Mouse (Mus musculus) forebrain, embryonic 11.5 days (tissue): ENCODE data around the gene Atp5e. TPM values are rescaled to one million over a fixed set of nuclear protein-coding genes. Genes with fewer than 3 reads are reported as not detected.
A peak's percentile ranks its signal among the peaks of the same experiment; 100 is the strongest.

ENCODE experiments used
- ATAC-seq: fragments of 200-750 bp; cut with Nextera tagmentation; replicated peaks from 2 replicates; pipeline ENCODE4 v1.8.0; 2017; ENCODE audit warnings: moderate TSS enrichment; ENCODE audit not compliant: low FRiP score
- DNase-seq: peaks from one replicate; pipeline ENCODE4 v3.0.0-alpha.2; 2017; ENCODE audit warnings: low spot score
- H3K27ac ChIP-seq: fragments of 300-500 bp; sonication (generic); 2 replicates; pipeline ENCODE4 v1.5.1; 2014; ENCODE audit warnings: low read depth, low read length
- H3K27me3 ChIP-seq: fragments of 300-500 bp; sonication (generic); 2 replicates; pipeline ENCODE4 v1.6.1; 2014; ENCODE audit warnings: mild to moderate bottlenecking, low read length, mixed read lengths; ENCODE audit not compliant: control insufficient read depth, insufficient read depth
- H3K36me3 ChIP-seq: fragments of 300-500 bp; sonication (generic); 2 replicates; pipeline ENCODE4 v1.6.1; 2014; ENCODE audit warnings: mild to moderate bottlenecking, low read length, moderate library complexity, mixed read lengths; ENCODE audit not compliant: control insufficient read depth, insufficient read depth
- H3K4me1 ChIP-seq: fragments of 300-500 bp; sonication (generic); replicated peaks from 2 replicates; pipeline ENCODE4 v1.6.1; 2014; ENCODE audit warnings: low read length, mixed read lengths; ENCODE audit not compliant: control insufficient read depth, insufficient read depth
- H3K4me2 ChIP-seq: fragments of 300-500 bp; sonication (generic); 2 replicates; pipeline ENCODE4 v1.6.1; 2014; ENCODE audit warnings: low read depth, mild to moderate bottlenecking, low read length, moderate library complexity, mixed read lengths; ENCODE audit not compliant: severe bottlenecking
- H3K4me3 ChIP-seq: fragments of 300-500 bp; sonication (generic); 2 replicates; pipeline ENCODE4 v1.5.1; 2014; ENCODE audit warnings: low read depth, low read length
- H3K9ac ChIP-seq: fragments of 300-500 bp; sonication (generic); 2 replicates; pipeline ENCODE4 v1.6.1; 2014; ENCODE audit warnings: low read length
- H3K9me3 ChIP-seq: fragments of 300-500 bp; sonication (generic); 2 replicates; pipeline ENCODE4 v1.6.1; 2016; ENCODE audit warnings: low read length, mixed read lengths; ENCODE audit not compliant: control insufficient read depth
- WGBS: fragments of 180-500 bp; shearing (Covaris S2); extraction: QIAGEN DNeasy Blood & Tissue Kit; methylation state at CpG from one replicate; pipeline ENCODE4 v1.1.7; 2014; 5-methylcytosine and 5-hydroxymethylcytosine counted together
- polyA plus RNA-seq: library from polyadenylated mRNA; unstranded; fragments of >200 nt; fragmentation: Nextera tagmentation; extraction: Ambion mirVana; gene quantifications from 2 replicates; pipeline ENCODE4 v1.2.1, GENCODE M21; 2014

Gene Atp5e
- polyA plus RNA-seq, 1 experiment from 2014 or later = 613 TPM

DNA sequence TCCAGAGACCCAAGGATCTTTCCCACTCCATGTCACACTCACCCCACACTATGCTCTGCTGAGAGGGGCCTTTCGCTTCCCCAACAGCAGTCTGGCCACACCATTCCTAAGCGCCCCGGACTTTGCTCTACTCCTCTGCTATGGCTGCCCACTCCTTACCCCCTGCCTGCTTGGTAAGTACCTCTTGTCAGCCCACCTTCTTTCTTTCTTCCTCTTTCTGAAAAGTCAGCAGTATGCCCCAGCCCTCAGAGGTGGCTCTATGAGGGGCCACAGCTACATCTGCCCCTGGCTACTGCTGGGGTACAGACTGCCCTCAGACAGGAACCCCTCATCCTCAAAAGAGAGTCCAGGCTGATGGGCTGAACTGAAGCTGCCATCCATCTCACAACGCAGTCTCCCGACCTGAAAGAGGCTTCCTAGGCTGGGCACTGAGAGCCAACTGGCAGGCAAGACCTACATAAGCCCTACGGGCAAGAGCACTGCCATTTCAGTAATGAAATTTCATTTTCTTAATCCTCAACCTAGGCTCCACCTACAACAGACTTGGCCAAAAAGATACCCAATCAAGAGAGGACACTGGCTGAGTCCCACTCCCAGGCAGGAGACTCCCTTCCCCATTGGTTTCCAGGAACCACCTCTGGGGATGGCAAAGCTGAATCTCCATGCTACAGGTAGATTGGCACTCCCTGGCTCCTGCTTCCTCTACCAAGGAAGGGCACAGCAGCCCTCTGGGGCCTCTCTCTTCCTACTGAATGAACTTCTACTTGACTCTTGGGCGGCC is 26.8 kb downstream of the Atp5e start:
- H3K4me2 ChIP-seq = no peak overlapping the region

DNA sequence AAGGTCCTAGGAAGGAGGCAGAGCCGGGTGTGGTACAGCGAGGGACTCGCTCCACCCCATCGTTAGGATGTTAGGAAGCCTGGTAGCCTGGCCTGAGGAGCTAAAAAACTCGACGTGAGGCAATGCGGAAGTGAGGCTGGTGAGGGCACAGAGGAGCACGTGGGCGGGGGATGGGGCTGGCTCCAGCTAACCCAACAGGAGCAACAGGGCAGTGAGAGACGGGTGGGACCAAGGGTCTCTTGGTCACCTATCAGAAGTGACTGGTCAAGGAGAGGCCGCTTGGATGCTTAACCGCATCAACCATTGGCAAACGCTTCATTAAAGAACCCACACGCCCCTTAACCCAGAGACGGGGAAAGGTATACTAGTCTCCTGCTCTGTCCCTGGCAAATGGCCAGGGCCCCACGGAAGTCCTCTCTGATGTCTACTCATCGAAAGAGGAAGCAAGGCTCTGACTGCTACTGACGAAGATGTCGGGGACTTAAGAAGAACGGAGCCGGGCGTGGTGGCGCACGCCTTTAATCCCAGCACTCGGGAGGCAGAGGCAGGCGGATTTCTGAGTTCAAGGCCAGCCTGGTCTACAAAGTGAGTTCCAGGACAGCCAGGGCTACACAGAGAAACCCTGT is 27.7 kb downstream of the Atp5e start:
- Histone ChIP-seq H3K4me3 (no peak overlapping the region), H3K4me2 (no peak overlapping the region), H3K4me1 (peaks cover 7% of the 10 kb centered on the region), H3K36me3 (no peaks in the 10 kb centered on the region; the same call in 1 of the 2 replicates), H3K9me3 (no peaks in the 10 kb centered on the region), H3K9ac (no peak overlapping the region), H3K27ac (no peak overlapping the region), H3K27me3 (no peaks in the 10 kb centered on the region)
- no peak for DNase-seq
- WGBS = 90% methylated on average over 26 of the region's 26 CpGs
- no peak for ATAC-seq

More for the DNA sequence above, 26.8 kb downstream of the Atp5e start:
- ATAC-seq (no peak), DNase-seq (no peak)
- Histone ChIP-seq H3K27ac (no peak overlapping the region), H3K9ac (no peak overlapping the region), H3K4me1 (peaks cover 7% of the 10 kb centered on the region), H3K27me3 (no peaks in the 10 kb centered on the region), H3K4me3 (no peak overlapping the region), H3K9me3 (no peaks in the 10 kb centered on the region), H3K36me3 (no peaks in the 10 kb centered on the region; the same call in 1 of the 2 replicates)
- WGBS = 94% methylated on average over 7 of the region's 7 CpGs

DNA sequence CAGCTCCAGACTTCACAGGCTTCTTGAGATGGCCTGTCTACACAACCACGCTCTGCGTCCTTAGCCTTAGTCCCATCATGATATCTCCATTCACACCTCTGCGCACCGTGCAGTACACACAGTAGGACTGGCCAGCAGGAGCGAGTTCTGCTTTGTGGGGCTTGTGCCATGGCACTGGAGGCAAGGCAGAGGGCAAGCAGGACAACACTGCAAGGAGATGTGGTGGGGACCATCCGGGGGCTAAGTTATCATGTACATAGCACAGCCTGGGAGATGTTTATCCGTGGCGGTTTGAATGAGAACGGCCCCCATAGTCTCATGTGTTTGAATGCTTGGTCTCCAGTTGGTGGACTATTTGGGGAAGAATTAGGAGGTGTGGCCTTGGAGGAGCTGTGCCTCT is 29.0 kb downstream of the Atp5e start:
- no peak overlapping the region for H3K27ac ChIP-seq
- DNase-seq (no peak), ATAC-seq (no peak)
- H3K4me2 ChIP-seq = no peak overlapping the region
- H3K9me3 ChIP-seq = no peaks in the 10 kb centered on the region
- WGBS = 96% methylated on average over 9 of the region's 9 CpGs
- no peaks in the 10 kb centered on the region; the same call in 1 of the 2 replicates for H3K36me3 ChIP-seq
- H3K4me3 ChIP-seq = no peak overlapping the region
- H3K4me1 ChIP-seq = peaks cover 7% of the 10 kb centered on the region
- no peak overlapping the region for H3K9ac ChIP-seq
- H3K27me3 ChIP-seq = no peaks in the 10 kb centered on the region

DNA sequence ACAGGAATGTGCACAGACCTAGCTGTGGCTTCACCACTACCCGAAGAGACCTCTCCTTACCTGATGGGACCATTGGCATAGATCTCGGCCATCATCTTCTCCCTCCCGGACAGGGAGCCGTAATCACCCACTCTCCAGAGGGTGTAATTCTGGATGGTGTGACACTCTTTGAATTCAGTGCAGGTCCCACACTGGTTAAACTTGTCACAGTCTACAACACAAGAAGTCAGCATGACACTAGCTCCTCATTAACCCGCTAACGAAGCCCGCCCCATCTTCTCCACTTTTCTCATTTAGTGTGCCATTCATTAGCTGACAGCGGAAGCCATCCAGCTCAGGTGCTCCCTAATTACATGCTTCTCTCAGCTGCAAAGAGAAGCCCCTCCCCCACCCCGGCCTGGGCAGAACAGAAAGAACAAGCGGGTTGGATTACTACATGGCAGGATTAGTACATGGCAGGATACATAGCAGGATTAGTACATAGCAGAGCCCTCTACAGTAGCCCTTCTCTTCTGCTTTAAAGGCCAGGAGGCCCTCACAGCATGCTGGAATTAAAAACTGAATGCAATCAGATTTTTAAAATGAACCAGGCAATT is 34.8 kb downstream of the Atp5e start:
- ATAC-seq (peak; percentile 70), DNase-seq (peak; percentile 78)
- Histone ChIP-seq H3K9me3 (no peaks in the 10 kb centered on the region), H3K27ac (no peak overlapping the region), H3K4me3 (no peak overlapping the region), H3K36me3 (peaks cover 8% of the 10 kb centered on the region; the same call in 1 of the 2 replicates), H3K9ac (no peak overlapping the region), H3K4me1 (no peaks in the 10 kb centered on the region; the same call in 1 of the 2 replicates), H3K4me2 (no peak overlapping the region), H3K27me3 (no peaks in the 10 kb centered on the region)
- 61% methylated on average over 10 of the region's 10 CpGs for WGBS

DNA sequence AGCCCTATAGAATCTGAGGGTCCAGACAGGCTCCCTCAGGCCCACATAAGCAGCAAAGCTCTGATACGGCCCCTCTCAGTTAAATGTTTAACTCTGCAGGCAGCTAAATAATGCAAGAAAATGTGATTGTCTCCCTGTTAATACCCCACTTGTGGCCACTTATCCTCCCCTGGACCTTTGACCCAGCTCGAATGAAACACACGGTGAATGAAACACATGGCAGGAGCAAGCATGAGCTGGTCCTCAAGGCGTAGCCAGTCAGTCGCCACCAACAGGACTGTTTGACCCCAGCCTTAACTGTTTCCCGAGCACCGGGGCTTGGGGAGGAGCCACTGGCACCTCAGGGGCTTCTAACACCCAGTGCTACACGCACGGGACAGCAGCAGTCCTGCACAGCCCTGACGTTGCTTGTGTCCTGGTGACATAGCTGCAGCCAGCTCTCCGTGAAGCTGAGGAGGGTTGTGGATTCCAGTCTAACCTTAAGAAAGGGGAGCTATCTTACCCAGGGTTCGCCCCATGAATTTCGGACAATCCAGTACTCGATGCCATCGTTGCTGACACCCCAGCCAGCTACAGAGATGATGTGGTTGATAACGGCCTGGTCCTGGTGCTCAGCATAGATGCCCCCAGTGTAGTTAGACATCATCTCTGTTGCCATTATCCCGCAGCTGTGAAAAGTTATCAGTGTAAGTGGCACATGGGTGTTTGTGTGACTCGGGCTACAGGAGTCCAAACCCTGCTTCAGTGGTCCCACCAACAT is 35.6 kb downstream of the Atp5e start:
- no peak overlapping the region for H3K4me2 ChIP-seq
- no peaks in the 10 kb centered on the region; the same call in 1 of the 2 replicates for H3K4me1 ChIP-seq
- ATAC-seq (no peak), DNase-seq (peak; percentile 48)
- no peak overlapping the region for H3K9ac ChIP-seq
- H3K36me3 ChIP-seq = peaks cover 8% of the 10 kb centered on the region; the same call in 1 of the 2 replicates
- no peaks in the 10 kb centered on the region for H3K27me3 ChIP-seq
- WGBS = 76% methylated on average over 18 of the region's 18 CpGs
- no peaks in the 10 kb centered on the region for H3K9me3 ChIP-seq
- no peak overlapping the region for H3K27ac ChIP-seq
- H3K4me3 ChIP-seq = no peak overlapping the region

DNA sequence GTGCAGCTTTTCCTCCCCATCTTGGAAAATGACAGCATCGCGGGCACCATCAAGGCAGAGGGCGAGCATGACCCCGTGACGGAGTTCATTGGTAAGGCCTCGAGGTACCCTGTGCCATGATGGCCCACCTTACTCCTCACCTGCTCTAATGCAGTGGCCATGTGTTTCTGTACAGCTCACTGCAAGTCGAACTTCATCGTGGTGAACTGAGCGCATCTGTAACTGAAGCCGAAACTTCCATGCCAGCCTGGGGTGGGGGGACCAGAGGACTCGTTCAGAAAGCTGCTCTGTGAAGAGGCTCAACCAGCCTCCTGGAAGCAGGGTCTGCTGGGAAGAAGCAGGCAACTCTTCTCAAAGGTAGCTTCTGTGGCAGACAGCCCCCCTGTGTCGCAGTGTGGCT is 37.0 kb downstream of the Atp5e start:
- Histone ChIP-seq H3K4me1 (no peaks in the 10 kb centered on the region), H3K9ac (no peak overlapping the region), H3K4me3 (no peak overlapping the region), H3K36me3 (peaks cover 8% of the 10 kb centered on the region; the same call in 1 of the 2 replicates), H3K4me2 (no peak overlapping the region), H3K27ac (no peak overlapping the region), H3K9me3 (no peaks in the 10 kb centered on the region), H3K27me3 (no peaks in the 10 kb centered on the region)
- no peak for ATAC-seq
- peak; percentile 49 for DNase-seq
- 92% methylated on average over 12 of the region's 12 CpGs for WGBS

DNA sequence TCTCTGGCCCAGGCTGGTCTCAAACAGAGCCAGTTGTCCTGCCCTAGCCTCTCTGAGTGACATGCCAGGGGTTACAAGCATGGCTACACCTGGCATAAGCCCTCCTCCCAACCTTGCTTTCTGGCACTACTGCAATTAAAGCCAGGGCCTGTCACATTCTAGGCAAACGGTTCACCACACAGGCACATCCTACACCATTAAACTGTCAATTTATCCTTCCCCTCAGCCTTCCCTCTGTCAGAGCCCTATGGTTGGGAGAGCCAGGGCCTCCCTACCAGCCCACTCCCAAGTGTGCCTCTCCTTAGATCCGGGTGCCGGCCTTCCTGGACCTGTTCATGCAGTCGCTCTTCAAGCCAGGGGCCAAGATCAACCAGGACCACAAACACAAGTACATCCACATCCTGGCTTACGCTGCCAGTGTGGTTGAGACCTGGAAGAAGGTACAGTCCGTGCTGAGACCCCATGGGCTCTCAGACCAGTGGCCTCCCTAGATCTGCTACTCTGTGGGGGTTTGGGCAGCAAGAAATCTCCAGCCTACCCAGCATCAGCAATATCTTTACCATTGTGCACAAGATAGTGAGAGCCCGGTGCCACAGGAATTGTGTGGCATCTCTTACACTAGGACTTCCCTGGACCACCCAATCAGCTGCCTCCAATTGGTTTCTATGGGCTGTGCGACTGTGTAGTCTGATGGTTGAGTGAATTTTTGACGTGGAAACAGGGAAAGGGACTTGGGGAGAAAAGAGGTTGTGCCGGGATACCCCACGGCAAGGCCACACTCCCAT is 39.4 kb downstream of the Atp5e start:
- H3K4me3 ChIP-seq = no peak overlapping the region
- H3K9me3 ChIP-seq = no peaks in the 10 kb centered on the region
- H3K27ac ChIP-seq = no peak overlapping the region
- H3K4me1 ChIP-seq = no peaks in the 10 kb centered on the region
- H3K36me3 ChIP-seq = peaks cover 8% of the 10 kb centered on the region; the same call in 1 of the 2 replicates
- 95% methylated on average over 11 of the region's 11 CpGs for WGBS
- no peak overlapping the region for H3K4me2 ChIP-seq
- no peaks in the 10 kb centered on the region for H3K27me3 ChIP-seq
- H3K9ac ChIP-seq = no peak overlapping the region
- ATAC-seq = no peak
- DNase-seq = peak; percentile 46
